Mouse (Mus musculus) MEL-GATA-1-ER (cell line): ENCODE measurements at regions not wholly inside any gene's neighbourhood (a gene's known extent, or its start where the extent isn't known, plus 50 kb on each side); places are given as distances from the start of the nearest gene placed in this dataset.

ENCODE experiments used
- DNase-seq: peaks from one replicate; pipeline ENCODE4 v3.0.0-alpha.2; 2012; ENCODE audit warnings: low read depth; ENCODE audit errors: extremely low read depth

DNA sequence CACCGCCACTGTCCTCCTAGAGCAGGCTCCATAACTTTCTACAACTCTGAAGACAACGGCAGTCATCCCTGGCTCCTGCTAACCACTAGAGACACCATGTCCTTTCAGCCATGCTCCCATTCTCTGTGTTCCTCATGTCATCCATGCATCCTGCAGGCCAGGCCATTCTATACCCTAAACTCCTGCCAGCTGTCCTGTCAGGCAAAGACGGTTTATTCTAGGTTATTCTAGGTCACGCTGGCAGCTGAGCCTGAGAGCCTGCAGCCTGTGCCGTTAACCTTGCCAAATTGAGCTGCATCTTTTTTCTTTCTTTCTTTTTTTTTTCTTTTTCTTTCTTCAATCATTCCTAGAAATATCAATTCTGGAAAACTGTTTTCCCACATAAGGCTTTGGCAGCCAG lies 406.0 kb upstream of the Acvr2a start:
- DNase-seq = no peak

DNA sequence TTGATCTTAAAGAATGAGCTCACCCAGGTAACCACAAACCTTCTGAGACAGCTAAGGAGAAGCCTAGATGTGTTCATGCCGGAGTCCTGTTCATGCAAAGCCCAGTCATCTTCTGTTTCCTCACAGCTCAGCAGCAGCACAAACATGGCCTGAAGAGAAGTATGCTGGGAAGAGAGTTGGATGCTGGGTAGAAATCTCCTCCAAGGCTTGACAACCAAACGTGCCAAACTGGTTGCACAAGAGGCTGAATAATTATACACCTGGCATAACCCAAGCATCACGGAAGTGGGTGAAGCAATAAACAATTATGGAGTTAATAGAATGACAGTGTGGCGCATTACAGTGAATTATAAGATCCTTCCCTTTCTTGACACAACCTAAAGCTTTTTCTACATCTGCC lies 404.0 kb upstream of the Acvr2a start:
- DNase-seq = no peak

DNA sequence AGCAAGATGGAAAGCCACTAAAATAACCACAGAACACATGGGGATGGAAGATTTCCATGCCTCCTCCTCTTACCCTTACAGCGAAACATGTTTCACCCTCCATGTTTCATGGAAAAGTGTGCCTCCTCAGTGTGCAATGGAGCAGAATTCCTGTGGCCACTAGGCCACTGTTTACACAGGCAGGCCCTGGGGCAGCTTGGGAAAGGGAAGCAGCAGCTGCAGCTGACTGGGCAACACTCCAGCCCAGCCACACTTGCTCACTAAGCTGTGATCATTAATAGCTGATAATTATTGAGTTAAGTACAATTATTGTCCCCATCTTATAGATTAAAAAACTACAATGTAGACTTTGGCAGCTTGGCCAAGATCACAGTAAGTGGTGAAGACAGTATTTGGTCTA lies 402.5 kb upstream of the Acvr2a start:
- DNase-seq = no peak

DNA sequence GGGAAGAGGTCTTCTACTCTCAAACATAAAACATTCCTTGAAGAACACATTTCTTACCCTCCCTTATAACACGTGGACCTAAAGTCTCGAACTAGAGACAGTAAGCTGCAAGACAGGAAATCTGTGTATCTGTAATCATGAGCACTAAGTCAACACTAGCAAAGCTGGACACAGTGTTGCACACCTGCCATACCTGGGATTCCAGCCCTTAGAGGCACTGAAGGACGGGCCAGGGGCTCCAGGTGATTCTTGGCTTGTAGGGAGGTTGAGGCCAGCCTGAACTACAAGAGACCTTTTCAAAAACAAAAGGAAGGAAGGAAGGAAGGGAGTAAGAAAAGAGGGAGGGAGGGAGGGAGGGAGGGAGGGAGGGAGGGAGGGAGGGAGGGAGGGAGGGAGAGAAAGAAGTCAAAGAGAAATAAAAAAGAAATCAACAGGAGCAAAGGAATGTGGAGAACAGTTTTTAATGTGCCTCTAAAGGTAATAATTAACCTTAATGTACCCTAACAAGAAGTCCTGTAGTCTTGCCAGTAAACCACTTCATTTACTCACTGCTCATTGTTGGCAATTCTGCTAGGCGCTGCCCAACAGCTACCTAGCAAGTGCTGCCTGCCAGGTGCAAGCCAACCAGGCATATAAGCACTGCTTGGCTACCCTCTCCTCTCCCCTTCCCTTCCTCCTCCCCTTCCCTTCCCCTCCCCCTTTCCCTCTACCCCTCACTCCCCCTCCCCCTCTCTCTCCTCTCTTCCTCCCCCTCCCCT lies 401.0 kb upstream of the Acvr2a start:
- no peak for DNase-seq

DNA sequence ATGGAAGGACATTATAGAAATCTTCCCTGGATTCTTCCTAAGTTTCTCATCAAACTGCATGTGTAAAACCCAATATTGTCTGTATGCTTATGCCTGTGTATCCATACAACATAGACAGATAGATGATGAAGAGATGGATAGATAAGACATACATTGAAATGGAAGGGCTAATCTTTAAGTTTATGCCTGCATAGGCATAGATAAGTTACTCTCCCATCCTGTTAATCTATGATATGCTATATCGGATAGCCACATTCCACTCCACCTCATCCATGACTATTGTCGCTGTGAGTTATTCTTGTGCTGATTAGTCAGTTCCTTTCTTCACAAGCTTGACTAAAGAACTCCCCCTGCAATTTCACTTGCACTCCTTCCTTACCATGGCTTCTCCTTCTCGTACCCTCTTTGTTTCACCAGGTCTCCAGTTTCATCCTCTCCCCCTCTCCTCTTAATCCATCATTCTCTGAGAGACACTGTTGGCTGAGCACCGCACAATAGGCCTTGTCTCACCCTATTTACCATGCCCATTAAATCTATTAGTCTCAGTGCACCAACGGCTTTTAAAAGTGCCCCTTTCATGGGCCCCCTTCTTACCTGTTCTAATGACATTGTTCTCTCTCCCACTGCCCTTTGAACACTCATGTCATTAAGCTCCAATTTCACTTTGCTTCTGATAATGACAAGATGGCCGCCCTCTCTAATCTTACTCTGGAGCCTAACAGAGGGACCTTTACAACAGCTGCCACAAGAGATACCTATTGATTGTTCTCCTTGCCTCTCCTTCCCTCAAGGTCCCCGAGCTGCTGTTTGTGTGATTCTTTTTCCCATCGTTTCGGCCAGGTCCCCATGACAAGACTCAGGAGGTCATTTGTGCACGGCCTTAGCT lies 399.1 kb upstream of the Acvr2a start:
- no peak for DNase-seq

DNA sequence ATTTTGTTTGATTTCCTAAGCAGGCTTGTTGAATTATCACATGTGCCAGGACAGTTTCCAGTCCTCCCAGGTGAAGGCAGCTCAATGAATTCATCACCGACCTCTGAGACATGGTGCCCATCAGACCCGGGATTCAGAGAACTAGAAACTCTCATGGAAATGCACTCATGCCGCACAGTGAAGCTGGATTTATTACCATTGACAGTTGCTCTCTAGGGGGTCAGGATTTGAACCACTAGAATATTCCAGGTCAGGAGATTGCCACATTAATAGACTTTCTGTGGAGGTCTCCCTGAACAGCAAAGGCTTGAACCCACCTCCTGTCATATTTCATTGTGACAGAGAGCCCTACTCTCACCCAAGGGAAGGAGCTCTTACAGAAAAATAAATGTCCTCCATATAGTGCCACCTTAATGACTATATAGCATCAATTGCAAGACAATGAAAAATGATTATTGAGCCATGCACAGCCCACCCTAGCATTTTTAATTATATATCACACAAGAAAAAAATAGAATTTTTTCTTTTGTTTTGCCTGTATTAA lies 397.6 kb upstream of the Acvr2a start:
- DNase-seq = no peak

DNA sequence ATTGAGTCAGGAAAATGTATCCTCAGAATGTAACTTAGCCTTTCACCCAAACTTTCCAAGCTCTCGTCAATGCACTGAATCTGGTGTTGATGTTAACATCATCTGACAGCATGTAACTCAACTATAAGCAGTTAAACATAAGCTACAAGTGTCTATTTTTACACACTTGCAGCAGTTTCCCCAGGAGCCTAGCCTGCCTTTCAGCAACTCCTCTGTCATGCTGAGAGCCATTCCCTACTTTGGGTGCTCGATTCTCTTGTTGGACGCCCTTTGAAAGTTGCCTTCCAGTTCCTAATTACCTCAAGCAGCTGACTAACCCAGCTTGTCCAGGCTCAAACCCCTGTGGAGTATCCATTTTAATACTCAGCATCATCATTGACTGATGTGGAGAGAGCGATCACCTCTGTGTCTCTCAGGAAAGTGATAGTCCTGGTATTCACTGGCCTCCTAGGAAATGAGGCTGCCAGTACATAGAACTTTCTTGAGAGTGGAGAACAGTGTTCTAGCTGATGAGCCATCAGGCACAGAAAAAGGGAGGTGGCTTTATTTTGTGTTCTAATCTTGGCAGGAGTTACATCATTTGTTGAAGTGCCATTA lies 396.8 kb upstream of the Acvr2a start:
- no peak for DNase-seq

DNA sequence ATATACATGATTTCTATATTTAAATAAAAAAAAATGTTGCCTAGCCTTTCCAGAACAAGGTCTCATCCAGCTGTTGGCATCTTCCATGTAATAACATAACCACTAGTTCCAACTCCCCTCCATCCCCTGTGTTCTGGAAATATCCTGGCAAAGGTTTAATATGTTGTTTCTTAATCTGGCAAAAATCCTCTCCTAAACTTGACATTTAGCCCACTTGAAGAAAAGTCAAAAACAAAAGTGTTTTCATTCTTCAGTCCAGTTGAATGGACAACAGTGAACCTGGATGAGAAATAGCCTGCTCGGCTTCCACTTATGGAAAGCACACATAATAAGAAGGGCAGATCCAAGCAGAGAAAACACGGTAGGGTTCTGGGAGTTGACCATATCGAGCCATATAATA lies 393.1 kb upstream of the Acvr2a start:
- DNase-seq = no peak

DNA sequence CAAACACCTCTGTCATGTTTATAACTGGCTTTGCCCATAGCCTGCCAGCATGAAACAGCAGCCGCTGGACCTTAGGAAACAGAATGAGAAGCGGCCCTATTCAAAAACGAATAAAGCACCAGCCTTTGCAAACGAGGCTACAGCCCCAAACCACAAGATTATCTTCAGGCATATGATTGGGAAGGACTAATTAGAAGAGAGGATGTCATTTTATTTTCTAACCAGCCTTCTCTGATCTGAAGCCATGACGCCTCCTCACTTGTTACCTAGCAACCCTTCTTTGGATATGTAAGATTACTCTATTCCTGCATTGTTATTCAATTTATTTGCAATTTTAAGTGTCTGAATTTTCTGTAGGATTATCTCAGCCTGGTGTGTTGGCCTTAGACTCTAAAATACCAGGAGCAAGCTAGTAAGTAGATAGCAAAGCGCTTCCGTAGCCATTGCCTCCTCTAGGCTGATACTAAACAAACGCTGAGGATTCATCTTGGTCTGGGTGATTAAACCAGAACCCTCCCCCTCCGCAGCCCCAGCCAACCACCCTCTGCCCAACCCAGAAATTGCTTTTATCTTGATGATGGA lies 390.0 kb upstream of the Acvr2a start:
- no peak for DNase-seq

DNA sequence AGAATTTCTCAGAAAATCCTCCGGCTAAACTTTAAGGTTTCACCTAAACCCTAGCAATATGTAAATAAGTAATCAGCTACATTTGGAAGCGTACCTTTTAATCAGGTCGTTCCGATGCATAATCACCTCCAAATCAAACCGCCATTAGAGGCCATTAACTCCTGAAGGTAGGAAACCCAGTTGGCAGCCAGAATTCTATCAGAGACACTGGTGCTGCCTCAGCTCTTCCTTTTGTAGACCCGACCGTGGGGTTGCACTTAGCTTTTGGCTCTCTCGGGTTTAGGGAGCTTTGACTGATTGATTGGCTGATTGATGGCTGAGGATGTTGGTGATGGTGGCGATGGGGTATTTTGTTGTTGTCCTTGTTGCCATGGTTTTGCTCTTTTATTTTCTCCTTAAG lies 389.3 kb upstream of the Acvr2a start:
- no peak for DNase-seq

DNA sequence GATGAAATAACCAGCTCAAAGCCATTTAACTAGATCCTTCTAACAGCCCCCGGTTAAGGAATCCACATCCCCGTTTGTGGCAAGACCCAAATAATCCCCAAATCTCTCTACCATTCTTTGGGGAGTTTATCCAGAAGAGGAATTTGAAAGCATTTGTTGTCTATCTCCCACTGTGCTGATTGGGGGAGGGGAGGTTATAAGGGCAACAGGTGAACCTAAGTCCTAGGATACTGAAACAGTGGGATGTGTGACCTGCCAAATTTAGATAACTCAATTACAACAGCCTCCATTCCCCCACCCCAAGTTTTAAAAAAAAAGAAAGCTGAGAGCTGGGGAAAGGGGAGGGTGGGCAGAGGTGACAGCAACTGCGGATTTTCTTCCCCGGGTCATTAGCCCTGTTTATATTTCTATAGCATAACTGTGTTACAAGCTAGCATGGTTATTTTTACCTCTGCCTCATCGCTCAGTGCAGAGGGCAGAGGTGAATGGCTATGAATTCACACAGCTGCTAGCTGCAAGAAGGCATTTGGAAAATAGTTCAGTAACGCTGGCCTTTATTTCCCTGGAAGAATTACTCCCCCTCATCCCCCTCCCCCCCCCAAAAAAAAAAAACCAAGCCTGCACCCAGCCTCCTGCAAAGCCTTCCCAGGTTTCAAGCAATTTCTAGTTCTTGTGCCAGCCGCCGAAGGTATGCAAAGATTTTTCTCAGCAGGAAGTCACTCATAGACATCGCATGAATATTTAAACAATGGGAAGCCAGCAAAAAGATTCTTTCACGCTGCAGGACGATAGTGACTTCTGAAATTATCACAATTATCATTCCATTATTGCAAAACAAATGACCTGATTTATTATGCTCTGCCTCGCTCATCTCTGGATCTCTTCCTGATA lies 388.5 kb upstream of the Acvr2a start:
- no peak for DNase-seq

DNA sequence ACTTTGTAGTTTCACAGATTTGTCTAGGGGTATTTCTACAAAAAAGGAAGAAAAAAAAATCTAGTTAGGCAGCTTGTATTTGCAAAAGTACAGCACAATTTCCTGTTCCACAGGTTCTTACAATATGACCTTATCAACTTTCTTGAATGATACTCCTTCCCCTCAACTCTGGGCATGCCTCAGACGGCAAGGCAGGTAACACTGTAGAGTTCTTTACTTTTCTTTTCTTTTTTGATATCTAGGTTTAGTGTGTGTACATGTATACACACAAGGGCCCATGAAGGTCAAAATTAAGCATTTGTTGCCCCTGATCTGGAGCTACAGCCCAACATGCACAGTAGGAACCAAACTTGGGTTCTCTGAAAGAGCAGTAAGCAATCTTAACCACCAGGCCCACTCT lies 381.4 kb upstream of the Acvr2a start:
- DNase-seq = no peak

DNA sequence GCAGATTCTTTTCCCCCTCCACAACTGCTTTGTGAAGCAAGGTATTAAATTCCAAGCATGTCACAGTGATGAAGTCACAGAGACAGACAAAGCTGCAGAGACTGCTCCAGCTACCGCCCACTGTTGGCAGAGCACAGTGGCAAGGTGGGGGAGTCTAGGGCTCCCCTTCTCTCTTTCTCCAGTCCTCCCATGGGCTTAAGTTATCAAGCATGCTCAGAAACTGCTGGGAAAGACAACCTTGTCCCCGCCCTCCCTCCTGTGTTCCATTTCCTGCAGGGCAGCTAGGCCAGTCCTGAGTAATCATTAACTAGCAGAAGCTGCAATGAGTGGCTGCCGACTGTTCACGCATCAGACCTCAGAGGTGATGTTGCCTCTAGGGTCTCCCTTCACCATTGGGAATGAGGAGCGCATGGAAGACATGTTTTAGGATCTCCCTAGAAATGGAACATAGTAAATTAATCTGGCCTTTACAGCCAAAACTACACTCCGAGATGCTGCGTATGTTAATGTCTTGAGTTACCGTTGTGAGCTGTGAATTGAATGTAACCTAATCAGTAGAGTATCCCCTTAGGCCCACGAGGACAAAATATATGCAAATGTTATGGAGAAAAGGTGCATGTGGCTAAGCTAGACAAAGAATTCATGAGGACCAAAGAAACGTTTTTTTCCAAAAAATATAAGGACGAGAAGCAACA lies 372.5 kb upstream of the Acvr2a start:
- no peak for DNase-seq

DNA sequence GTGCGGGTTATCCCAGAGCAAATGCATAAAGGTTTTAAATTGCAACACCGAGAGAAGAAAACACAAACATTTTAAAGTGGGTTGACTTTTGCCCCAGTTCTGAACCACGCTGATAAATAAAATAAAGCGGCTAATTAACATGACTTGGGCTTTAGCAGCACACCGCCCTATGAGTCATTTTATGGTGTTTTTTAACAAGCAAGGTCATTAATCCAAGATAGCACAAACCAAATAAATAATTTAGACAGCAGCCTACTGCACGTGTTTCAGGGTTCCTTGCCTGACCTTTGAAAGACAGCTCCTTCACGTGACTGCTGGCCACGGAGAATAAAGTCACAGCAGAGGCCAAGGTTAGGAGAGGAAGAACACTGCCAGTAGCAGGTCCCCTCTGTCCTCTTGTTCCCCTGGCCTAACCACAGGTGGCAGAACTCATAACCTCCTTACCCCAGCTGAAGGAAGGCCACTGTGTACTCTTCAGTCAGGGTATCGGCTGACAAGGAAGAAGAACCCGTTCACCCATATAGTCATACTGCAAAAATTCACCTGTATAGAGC lies 371.8 kb upstream of the Acvr2a start:
- DNase-seq = no peak

DNA sequence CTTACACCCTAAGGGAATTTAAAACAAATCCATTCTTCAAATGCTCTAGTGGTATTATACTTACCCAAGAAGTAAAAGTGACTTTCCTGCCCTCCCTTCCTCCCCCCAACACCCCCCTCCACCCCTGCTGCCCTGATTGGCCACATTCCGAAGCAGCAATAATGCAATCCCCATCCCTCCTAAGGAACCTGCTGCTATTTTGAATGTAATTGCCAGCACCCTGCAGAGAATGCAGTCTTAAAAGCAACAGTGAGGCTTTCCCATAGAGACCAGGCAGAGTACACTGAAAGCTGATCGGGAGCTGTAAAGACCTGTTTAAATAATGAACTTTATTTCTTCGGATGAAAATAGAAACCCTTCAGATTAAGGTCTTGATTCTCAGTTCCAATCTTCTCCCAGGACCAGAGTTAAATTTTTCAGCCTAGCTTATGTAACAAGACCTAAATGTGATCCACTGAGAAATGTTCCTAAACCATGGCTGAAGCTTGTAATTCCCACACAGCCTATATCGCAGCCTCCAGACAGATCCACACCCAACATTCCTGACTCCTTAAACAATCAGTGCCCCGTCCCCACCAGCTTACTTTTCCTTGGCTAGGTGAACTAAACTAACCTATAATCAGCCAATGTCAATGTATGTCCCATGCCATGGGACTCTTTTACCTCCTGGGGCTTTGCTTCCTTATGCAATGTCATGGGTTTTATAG lies 367.9 kb upstream of the Acvr2a start:
- no peak for DNase-seq

DNA sequence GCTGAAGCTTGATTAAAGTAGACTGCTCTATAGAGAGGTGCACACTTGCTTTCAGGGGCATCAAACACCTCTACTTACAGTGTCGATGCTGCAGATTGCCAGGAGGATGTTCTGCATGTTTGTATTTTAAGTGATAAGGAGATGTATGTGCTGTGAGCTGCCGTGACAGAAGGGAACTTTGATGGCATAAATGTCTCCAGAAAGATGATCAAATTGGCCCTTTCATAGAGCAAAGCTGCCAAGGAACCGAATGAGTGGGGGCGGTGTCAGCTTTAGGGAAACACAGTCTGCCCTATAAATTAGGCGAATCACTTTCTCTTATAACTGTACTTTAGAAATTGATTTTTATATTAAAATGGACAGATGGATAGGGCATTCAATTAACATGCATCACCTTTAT lies 367.3 kb upstream of the Acvr2a start:
- DNase-seq = no peak

DNA sequence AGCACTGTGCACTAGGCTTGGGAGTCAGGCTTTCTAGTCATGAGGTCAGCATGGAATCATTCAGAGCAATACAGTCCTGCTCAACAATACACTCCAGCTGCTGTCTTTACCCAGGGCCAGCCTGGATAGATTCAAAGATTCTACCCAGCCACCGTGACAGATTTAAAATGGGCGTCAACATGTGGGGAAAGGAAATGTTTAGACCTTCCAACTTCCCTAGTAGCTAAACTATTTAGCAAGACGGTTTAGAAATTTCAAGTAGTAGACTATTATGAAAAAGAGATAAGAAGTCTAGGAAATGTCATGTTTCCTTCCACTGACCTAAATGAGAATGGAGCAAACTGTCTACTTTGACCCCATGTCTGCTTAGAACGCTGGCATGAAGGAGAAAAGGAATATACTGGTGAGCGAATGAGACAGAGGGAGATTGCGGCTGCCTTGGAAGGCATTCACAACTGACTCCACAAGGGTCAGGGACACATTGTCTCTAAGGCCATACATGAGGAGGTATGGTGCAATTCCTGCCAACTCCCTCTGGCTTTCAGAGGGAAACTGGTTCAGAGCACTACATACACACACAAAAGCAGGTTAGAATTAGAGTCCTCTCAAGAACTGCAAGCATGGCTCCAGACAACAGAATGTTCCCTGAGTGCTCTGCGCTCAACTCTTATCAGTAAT lies 364.6 kb upstream of the Acvr2a start:
- DNase-seq = no peak
